Mouse (Mus musculus) right cerebral cortex, adult 18-20 months (tissue): ENCODE data around the gene Elmo1.
A peak's percentile ranks its signal among the peaks of the same experiment; 100 is the strongest.

Experiments used
- DNase-seq: peaks from one replicate; pipeline ENCODE4 v3.0.0; 2022; ENCODE audit warnings: mixed read lengths

Gene Elmo1

DNA sequence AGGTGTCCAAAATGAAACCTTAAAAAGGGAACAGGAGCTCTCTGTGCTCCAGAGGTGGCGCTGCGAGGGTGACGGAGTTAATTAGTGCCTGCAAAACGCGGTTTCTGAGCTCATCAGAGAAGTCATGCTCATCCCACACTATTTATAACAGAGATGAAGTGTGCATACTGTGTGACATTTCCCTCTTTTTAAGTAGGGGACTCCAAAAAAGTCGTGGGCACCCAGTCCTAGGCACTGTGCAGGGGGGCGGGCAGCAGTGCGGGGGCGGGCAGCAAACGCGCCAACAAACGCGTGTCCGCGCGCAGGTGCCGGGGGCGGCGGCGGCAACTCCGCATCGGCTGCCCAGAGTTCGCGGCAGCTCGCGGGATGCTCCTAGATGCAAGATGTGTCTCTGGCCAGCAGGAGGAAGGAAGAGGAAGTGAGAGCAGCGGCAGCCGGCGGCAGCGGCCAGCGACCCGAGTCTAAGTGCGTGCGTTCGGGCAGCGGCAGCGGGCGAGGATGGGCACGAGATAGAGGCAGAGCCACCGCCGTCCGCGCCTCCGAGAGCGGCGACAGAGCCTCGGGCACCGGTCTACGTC, at the start of gene Elmo1:
Gene Elmo1 (plus strand): TSS at position 464 of the 578 bp plus-strand sequence.
- DNase-seq: peak; percentile 70

DNA sequence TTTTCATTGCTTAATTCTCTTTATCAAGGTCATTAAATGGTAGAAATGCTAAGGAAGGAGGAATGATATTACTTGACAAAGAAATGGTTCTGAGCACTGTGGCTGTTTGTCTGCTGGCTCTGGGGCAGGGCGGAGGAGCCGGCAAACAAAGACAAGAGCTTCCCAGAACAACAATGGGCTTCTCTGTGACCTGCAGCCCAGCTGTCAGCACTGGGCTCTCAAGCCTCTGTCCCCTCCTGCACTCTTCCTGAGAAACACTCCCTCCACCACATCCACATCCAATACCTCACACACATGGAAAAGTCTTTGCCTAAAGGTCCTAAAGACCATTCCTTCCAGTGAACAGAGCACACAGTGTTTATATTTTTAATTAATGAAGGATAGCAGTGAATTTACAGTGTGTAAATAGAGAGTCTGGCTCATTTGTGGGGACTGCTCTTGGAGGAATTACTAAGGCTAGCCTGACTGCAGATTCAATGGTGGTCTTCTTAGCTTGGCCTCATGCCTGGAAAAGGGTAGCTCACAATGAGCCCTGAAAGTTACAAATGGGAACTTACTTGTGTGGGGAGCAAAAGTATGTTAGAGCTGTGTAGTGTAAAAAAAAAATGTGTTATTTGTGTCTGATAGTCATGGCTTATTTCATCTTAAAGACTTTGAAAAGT, 49.1 kb upstream of the Elmo1 start:
- peak; percentile 16 for DNase-seq

- no peak for DNase-seq
These were observed 47.5 kb upstream of the Elmo1 start for GRCm38 (mm10) chr13:20042856-20043255.

DNA sequence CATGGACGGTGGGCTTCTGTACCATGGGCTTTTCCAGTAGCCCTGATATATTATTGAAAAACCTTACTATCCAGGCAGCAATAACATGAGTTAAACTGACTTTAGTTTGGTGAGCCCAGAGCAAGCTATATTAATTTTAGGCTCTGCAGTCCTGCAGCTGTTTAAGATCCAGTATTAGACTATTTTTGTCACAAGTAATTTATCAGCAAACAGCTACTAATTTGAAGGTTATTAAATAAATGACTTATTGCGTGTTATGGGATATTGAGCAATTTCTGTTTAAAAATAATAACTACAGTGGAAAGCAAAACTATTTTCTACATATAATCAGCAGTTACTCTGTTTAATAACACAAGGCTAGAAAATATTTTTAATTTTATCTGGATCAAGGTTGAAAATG, 45.0 kb upstream of the Elmo1 start:
- no peak for DNase-seq

- DNase-seq: no peak
These were observed 44.6 kb upstream of the Elmo1 start for GRCm38 (mm10) chr13:20045836-20046235.

DNA sequence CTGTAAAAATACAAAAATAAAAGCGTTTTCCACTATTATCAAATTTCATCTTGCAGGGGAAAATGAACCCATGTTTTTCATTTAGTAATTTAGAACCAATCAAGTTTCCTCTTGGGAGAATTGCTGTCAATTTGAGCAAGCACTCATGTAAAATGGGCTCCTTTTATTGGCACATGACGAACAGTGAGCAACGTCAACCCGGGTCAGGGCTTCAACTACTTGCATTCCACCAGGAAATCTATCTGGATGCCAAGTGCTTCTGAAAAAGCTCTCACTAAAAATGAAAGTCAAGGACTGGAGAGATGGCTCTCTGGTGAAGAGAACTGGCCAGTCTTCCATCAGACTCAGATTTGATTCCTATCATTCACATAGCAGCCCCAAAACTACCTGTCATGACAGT, 44.0 kb upstream of the Elmo1 start:
- DNase-seq: no peak

DNA sequence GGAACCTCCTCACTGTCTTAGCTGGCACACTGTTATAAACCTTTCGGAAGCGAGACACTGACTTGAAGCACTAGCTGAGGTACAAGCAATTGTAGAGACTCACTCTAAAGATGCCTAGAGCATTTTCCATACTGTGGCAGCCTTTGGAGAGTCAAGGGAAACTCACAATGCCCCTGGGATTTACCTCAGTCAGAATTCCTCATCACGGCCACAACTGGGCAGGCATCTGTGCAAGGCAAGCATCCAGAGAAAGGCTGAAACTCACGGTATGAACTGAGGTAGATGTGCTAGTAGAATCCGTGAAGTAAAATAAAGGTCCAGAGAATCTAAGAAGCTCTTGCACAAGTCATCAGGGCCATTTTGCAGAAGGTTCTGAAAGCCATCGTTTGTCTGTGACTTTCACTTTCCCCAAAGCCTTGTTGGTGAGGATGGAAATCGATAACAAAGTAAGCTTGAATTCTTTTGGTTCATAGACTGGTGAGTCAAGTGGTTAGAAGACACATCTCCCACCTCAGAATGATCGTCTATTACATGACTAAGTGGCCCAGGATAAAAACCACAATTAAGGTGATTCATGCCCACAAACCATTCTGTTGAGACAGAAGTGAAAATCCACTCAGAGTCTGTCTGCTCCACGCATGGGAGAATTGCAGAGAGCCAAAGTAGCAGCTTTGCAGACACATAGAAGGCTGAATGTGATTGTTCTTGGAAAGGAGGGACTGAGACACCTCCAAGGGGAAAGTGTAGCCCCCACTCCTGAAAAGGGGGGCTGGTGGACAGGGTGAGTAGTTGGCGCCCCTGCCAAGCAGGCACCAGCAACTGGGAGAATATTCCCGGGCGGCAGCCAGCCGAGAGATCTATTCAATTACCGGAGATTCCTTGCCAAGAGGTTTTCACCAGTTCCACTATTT, 42.2 kb upstream of the Elmo1 start:
- no peak for DNase-seq

DNA sequence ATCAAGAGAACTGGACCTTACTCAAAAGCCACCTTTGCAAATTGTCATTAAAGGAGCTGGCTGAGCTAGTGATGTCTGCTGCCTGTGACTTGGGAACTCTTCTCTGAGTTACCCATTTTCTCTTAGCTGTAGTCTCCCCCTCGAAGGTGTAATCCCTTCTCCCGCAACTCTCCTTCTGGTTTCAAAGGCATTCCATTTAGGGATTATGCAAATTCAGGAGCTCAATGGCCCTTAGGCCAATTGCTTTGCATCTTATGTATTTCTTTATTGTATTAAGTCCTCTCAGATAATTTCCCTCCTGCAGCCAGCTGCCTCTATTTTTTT, 41.6 kb upstream of the Elmo1 start:
- no peak for DNase-seq

DNA sequence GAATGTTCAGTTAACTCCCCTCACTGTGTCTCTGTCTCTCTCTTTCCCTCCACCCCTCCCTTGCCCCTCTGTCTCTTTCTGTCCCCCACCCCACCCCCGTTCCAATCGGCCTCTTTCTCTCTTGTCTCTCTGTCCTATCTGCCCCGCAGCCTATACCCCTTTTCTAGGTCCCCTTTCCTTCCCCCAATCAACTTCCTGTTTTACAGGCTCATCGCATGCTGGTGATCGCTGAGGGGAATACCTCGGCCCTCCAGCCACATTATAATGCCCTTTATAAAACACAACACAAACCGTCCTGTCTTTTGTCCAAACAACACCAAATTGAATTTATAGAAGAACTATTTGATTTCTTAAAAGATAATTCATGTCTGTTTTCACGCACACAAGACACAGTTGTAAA, 40.7 kb upstream of the Elmo1 start:
- DNase-seq: no peak

DNA sequence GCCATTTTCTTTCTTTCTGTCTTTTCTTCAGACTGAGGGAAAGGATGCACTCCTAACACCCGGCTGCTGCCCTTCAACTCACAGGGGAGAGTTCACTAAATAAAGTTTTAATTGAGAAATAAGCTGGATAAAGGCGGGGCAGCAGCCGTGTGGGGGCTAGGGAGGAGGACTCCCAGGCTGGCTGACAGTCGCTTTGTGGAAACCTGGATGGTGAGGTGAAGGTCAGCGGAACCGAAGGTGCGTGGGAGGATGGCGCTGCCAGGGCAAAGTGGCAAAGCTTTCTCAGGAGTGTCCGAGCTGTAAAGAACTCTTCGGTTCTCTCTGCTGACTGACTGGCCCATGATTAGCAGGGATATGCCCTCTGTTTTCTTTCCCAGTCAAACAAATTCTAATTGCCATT, 40.2 kb upstream of the Elmo1 start:
- no peak for DNase-seq

- no peak for DNase-seq
These were observed 32.5 kb upstream of the Elmo1 start for GRCm38 (mm10) chr13:20057926-20058325.

GRCm38 (mm10) chr13:20061031-20061430, 29.4 kb upstream of the Elmo1 start:
- no peak for DNase-seq

DNA sequence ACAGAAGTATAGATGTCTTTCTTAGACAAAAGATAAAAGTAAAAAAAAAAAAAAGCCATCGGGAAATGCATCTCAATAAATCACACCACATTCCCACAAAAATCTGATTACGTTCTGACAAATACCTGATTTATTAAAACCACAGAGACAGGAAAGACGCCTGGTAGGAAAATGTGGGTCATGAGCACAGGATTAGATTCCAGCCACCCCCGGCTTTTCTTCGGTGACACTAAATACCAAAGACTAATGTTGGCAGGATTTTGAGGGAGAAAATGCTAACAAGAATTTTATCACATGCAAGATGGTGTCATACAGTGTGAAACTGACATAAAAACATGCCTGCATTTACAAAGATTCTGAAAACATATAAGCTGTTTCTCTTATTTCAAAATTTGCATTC, 27.1 kb upstream of the Elmo1 start:
- no peak for DNase-seq

DNA sequence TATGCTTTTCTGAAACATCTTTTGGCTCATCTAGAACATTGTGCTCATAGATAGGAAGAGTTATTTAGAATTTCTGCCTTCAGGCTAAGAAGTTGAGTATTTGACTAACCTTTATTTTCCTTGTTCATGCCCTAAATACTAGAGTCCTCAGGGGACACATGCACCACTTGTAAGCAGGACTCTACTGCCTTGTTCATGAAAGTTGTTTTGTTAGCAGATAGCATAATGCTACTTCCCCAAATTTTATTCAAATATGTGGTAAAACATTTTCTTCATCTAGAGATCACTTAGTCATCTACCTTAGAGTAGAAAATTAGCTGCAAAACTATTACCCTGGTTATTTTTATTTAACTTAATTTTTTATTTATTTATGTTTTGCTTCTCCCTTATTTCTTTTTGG, 18.4 kb upstream of the Elmo1 start:
- no peak for DNase-seq

DNA sequence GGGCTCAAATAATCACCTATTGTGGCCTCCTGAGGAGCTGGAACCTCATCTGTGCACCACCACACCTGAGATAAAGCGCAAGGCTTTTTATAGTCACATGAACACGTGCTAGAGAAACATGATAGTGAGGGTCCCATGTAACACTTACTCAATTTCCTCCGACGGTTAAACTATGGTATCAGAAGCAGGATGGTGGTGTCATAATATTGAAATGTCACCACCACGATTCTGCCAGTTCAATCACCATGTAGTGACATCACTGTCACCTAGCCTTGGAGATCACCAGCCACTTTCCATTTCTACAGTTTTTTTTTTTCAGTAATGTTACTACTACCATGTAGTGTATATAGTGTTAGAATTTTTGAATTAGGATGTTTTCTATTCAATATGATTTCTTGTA, 17.4 kb upstream of the Elmo1 start:
- DNase-seq: no peak

- peak; percentile 24 for DNase-seq
These were observed 13.9 kb upstream of the Elmo1 start for GRCm38 (mm10) chr13:20076521-20076920.

DNA sequence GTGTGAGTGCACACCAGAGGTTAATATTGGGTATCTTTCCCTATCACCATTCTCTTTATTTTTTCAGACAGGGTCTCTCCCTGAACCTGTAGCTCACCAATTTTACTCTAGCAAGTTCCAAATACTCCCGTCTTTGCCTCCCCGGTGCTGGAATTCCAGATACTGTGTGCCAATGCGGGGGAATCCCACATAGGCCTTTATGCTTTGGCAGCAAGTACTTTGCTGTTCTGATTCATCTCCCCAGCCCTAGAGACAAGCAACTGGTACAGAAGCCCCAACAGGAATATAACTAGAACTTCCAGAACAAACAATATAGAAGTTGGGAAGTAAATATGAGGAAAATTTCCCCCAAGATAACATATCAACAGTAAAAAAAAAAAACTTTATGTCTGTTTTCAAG, 13.2 kb upstream of the Elmo1 start:
- DNase-seq: no peak

DNA sequence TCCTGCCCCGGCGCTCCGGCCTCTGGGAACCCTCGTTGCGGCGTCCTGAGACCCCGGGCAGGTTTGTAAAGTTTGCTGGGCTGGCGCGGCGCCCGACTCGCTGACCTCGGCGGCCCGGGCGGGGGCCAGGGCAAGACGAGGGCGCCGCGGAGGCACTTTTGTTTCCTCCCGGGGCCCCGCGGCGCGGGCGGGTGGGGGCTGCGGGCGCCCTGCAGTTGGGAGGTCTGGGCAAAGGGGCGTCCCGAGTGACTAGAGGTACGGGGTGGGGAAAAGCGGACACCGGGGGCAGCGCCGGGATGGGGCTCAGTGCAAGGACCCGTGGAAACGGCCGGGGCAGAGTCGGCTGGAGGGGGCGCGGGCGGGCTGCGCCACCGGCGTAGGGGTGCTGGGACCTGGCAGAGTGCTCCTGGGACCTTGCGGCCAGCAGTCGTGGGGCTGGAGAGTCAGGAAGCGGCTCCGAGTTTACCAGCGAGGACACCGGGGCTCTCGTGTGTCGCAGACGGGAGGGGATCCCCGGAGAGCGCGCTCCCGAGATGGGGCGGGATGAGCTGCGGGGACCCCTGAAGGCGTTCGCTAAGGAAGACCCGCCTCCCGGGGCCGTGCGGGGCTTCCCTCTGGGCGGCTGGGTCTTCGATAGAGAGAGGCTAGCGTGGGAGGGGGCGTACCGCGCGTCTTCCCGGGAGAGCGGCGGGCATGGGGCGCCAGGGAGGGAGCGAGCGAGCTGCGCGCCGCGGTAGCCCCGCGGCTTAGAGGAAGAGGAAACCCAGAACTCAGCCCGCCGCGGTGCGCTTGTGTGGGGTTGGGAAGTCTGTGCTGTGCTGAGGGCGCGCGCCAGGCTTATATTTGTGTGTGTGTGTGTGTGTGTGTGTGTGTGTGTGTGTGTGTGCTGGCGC, 561 bp downstream of the Elmo1 start:
- DNase-seq: peak; percentile 41

DNA sequence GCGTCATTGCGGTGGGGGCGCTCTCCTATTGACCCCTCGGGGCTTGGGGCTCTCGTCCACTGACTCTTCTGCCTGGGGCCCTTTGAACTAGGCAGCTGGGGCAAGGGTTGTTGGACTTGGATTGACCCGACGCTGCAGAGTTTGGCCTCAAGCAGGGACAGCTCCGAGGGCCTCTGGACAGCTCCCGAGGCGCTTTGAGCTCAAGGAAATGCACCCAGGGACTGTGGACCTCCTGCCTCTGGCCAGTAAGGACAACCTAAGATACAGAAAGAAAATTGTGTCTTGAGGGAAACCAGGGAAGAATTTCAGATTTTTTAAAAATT, 1.2 kb downstream of the Elmo1 start:
- no peak for DNase-seq

DNA sequence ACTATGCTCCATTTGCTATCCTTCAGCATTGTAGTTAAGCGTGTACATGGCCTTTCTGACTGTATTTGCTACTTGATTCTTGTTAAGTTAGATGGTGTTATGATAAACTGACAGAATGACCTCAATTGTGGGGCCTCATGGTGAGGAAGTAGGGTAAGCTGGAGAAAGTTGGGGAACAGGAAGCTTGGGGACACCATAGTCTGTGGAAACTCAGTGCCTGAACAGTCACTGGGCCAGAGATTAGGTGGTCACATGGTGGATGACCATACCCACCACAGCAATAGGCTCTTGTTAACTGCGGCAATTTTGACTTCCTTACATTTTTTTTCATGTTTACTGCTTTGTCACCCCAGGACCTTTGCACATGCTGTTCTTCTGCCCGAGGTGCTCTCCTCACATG, 1.9 kb downstream of the Elmo1 start:
- no peak for DNase-seq

DNA sequence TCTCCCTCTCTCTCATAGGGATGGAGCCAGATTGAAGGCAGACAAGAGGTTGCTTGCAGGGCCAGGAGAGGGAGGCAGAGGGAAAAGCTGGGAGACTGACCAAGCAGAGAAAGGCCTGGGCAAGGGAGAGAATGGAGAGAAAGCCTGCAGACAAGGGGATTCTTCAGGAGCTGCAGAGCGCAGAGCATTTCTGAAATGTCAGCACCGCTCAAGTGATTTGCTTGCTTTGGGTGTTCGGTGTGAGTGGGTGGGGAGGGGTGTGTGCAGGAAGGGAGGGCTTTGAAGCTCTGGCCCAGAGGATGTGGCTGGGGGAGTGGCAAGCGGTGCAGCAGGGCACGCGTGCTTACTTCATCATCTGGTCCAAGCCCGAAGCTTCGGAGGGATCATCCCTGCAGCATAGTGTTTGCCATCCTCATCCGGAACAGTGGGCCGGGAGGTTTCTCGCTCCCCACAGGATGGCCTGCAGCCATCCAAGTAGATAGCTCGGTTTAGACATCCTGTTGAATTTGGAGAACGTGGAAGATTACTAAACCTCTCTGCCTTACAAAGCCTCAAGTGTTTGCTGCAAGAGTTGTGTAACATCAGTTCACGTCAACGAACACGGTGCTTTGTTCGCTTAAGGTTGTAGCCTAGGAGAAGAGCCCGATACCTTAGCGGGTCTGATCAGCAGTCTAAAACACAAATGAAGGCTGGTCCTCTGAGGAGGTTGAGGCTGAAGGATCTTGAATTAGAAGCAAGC, 3.1 kb downstream of the Elmo1 start:
- DNase-seq: peak; percentile 43

DNA sequence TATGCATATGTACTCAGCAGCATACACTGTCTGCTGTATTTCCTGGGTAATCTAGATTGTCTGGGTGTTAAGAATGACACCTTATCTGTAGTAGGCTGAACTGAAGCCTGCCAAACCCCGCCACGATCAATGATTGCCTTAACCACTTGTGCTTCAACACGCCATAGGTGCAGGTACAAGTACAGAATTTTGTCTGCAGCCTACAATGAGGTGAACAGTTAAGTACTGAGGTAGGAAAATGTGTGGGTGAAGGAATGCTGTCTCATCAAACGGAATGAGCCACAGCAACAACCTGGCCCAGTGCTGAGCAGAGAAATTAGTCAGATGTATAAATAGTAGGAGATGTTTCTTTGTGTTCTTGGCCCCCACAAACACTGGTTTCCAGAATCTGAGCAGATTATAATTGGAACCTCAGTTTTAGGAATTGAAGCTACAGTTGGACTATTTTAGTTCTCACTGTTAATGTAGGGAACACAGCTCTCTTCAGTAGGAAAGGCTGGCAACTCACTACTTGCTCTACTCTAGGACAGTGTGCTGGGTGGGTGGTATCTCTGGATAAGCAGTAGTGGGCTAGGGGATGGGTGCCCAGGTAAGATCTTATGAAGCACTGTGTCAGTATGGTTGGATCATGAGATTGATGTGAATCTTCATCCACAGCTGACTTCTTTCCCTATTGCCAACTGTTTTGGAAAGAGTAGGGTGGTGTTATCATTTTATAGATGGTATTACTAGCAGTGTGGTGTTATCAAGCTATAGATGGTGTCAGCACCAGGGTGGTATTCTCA, 4.7 kb downstream of the Elmo1 start:
- DNase-seq: peak; percentile 63
